Mouse (Mus musculus) splenic B cell, adult 2 months (primary cell): ENCODE results near the gene Efna5.

Experiments
- DNase-seq: peaks from one replicate; pipeline ENCODE4 v3.0.0-alpha.2; 2011; ENCODE audit warnings: low read depth, low spot score
- H3K27me3 ChIP-seq: 2 replicates; pipeline ENCODE4 v1.6.1; 2012; ENCODE audit warnings: mild to moderate bottlenecking, low read length, moderate library complexity, mixed read lengths; ENCODE audit not compliant: control insufficient read depth, poor library complexity, insufficient read depth, severe bottlenecking
- H3K36me3 ChIP-seq: 2 replicates; pipeline ENCODE4 v1.6.1; 2012; ENCODE audit warnings: mild to moderate bottlenecking, low read length, moderate library complexity, mixed read lengths; ENCODE audit not compliant: control insufficient read depth, poor library complexity, insufficient read depth, severe bottlenecking

The Efna5 gene

DNA sequence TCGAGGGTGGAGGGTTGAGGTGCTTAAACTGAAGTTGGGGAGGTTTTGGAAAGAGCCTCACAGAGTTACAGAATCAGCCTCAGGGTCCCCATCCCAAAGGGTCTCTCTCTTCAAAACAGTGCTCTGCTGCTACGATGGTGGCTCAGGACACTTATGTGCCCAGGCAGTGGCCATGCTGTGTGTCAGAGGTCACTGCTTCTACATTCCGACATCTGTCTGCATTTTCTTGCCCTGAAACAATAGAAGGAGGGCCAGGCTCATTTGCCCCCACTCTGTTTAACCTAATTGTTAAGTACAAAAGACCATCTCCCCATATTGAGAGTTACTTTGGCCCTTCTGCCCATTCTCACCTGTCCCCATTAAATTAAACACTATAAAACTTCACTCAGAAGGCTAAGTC lies 9.2 kb downstream of the Efna5 start:
- H3K36me3 ChIP-seq, result no peaks in the 10 kb centered on the region
- H3K27me3 ChIP-seq, result no peaks in the 10 kb centered on the region; the same call in 1 of the 2 replicates
- no peak for DNase-seq

DNA sequence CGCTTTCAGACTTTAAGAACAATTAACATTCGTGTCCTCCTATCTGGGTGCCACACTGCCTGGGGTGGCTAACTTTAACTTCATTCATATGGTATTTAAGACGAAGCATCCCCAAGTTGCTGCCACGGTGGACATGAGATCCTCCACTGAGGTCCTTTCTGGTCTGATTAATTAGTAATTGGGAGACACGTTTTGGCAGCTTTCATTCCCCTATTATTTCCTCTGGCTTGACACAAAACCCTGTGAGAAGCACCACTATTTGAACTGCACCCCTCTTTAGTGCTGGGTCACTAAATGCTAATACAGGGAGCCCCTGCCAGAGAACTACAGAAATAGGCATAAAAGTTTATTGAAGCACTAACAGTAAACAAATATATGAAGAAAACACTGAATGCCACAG lies 9.9 kb downstream of the Efna5 start:
- Histone ChIP-seq H3K27me3 (no peaks in the 10 kb centered on the region; the same call in 1 of the 2 replicates), H3K36me3 (no peaks in the 10 kb centered on the region)
- no peak for DNase-seq

DNA sequence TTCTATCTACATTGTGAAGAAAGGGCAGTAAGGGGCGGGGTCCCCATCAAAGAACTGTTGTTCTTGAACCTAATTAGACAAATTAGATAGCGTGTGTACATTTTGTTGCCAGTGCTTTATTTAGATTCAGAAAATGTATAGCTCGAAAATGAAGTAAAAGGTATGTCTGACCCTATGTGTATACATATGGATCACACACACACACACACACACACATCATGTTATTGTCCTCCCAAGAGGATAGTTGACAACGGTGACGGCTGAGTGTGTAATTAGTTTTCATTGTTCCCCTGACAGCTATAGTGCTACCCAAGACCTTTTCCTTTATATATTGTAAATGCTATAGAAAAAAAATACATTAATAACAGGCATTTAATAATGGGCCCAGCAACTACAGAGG lies 10.7 kb downstream of the Efna5 start:
- DNase-seq, result no peak
- H3K27me3 ChIP-seq, result no peaks in the 10 kb centered on the region; the same call in 1 of the 2 replicates
- no peaks in the 10 kb centered on the region for H3K36me3 ChIP-seq

DNA sequence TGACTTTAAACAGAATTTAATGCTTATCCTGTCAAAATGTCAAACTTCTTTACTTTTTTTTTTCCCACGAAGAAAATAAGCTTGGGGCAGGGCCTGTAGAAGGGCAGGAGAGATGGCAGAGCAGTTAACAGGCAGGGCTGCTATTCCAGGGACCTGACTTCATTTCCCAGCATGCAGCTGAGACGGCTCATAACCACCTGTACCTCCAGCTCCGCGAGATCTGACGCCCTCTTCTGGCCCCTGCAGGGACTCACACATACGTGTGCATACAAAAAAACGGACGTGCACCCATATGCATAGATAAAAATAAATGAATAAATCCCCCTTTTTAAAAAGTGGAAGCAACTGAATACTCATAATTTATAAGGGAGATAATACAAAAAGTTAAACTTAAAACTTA lies 16.2 kb downstream of the Efna5 start:
- H3K27me3 ChIP-seq, result no peaks in the 10 kb centered on the region
- H3K36me3 ChIP-seq, result no peaks in the 10 kb centered on the region
- no peak for DNase-seq

DNA sequence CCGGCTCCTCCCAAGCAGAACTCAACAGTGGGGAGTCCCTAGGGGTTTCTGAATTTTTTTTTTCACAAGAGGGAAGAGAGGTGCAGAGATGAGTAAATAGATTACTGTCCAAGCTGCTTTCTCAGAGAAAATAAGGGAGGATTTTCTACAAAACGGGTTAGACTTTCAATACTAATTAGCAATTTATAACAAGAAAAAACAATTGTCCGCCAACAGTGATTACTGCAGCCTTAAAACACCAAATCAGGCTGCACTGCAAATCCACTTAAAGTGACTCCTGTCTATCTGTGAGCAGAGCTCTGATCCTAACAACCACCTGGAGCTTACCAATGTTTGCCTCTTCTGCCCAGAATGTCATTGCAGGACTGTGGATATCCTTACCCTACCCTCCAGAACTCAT lies 18.1 kb downstream of the Efna5 start:
- no peaks in the 10 kb centered on the region for H3K36me3 ChIP-seq
- DNase-seq, result peak; percentile 25
- H3K27me3 ChIP-seq, result no peaks in the 10 kb centered on the region

DNA sequence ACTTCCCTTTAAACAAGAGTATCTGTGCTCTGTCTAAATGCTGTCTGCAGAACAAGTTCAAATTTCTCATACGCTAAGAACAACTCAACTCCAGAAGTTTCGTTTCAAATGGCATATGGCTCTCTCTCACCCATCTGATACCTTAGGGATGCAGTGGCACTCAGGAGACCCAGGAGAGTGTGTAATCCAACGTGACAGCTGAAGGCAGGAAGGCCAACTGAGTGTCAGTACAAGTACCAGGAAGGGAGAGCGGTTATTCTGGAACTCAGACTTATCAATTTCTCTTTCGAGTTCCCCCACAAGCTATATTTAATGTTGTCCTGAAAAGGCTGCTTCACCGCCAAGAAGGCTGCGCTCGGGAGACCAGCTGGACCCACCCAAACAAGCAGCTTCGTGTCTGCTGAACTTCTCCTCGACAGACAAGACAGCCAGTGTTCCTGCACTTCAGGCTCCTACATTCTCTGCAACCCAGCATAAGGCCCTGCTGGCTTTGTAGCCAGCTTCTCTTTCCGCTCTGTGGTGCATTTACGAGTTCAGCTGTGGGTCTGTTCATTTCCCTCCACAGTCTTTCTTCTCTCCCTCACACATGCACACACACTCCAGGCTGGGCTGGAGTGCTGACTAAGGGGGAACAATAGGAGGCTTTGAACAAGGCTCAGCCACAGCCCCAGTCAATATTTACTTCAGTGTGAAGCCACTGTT lies 18.7 kb downstream of the Efna5 start:
- Histone ChIP-seq H3K36me3 (no peaks in the 10 kb centered on the region), H3K27me3 (no peaks in the 10 kb centered on the region)
- DNase-seq, result peak; percentile 1

DNA sequence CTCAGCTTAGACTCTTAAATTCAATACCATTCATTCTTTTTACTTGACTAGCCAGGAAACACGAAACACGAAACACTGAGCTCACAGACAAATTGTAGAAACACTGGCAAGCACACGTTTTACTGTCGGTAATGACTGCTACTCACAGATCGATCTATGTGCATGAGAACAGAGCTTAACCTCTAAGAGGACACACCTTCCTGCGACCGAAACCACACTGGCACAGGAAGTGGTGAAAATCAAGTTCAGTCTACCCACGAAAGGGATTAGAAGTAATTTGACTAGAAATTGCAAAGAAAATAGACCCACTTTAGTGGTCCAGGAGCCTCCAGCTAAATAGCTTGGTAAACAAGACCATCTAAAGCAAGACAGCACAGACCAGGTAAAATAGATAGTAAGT lies 23.8 kb downstream of the Efna5 start:
- Histone ChIP-seq H3K36me3 (no peaks in the 10 kb centered on the region), H3K27me3 (no peaks in the 10 kb centered on the region)
- DNase-seq, result peak; percentile 40

DNA sequence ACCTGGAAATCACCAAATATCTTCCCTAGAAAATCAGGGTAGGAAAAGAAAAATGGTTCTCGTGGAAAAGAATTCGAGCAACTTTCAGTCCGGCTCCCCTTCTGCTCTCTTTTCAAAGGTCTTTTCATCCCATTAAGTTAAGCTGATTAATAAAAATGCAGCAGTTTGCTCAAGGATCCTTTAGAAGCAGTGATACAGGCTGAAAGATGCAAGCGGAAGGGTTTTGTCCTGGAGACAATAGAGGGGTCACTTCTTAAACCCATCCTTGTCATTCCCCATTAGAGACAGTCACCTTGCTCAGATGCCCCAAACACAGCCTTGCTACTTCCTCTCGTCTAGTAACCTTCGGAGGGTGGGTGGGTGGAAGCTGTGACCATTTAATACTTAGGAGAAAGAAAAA lies 27.4 kb downstream of the Efna5 start:
- H3K36me3 ChIP-seq, result no peaks in the 10 kb centered on the region
- DNase-seq, result no peak

DNA sequence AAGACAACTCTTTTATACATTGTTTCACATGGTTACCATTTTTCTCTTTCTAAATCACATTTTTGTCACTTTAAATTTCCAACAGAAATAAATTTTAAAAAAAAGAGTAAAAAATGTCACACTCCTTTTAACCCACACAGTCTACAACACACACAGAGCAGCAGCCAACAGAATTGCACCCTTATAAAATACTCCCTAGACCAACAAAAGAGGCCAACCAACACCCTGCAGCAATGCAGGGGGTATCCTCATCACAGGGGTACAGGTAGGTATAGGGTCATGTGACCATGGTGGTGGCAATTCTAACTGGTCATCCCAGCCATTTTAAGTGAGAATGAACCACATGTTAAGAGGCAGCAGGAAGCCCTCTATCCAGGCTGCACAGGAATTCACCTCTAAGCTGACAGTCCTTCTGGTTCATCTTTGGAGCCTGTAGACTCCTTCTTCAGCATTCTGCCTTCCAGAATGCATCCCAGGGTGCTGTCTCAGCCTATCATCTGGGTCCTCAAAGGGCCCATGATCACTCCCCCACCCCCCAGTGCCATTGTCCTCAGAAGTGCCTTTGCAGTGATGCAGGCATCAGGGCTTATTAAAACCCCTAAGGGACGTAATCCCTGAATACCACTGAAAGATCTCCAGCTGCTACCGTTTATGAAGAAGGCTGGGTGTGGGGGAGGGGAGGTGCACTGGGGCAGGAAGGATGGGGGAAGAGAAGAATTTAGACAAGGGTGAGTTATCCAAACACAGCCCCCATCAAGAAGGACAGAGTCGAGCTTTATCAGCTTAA lies 28.1 kb downstream of the Efna5 start:
- no peaks in the 10 kb centered on the region for H3K36me3 ChIP-seq
- no peak for DNase-seq
- H3K27me3 ChIP-seq, result no peaks in the 10 kb centered on the region

More for the DNA sequence above, 27.4 kb downstream of the Efna5 start:
- H3K27me3 ChIP-seq, result no peaks in the 10 kb centered on the region

DNA sequence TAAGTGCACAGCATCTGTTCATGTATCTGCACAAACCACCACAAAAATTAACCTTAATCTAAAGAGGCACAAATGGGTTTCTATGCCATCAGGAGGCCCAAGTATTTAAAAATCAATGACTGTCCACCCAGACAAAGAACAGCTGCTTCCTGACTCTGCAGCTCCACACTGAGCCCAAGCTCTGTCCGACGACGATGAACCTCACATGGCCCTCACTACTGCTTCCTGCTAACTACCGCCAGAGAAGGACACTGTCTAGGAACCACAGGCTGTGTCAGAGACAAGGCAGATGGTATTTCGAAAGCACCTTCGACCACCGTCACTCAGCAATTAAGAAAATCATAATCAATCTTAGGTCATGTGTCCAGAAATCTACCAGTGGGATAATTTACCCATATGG lies 29.8 kb downstream of the Efna5 start:
- no peak for DNase-seq
- H3K27me3 ChIP-seq, result no peaks in the 10 kb centered on the region
- H3K36me3 ChIP-seq, result no peaks in the 10 kb centered on the region

DNA sequence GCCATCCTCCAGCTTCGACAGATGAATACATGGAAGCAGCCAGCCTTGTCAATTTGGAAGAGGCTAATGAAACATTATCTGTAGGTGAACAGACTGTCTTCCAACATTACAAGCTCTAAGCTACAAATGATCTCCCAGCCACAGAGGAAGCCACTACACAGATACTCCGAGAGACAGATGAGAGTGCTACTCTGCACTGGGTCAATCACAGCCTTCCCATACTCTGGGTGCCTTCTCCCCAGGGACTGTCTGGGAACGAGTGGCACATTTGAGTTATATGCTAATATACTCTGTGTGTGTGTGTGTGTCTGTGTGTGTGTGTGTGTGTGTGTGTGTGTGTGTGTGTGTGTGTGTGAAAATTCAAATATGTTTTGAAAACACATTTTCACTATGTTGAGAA lies 30.5 kb downstream of the Efna5 start:
- no peaks in the 10 kb centered on the region for H3K36me3 ChIP-seq
- H3K27me3 ChIP-seq, result no peaks in the 10 kb centered on the region
- DNase-seq, result no peak

DNA sequence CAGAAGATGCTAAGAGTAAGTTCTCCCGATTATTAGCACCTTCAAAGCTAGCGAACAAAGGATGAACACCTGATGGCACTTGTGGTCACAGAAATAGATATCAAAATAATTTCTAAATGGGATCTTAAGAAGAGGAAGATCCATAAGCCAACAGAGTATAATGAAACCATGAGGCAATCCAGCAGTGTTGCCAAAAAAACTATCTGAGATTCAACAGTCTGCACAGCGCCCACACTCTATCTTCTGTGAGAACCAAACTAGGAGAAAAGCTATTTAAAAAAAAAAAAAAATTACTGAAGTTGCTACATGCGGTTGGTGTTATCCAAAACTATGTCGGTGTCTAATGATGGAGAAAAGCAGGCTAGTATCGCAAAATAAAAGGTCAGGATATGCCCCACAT lies 31.4 kb downstream of the Efna5 start:
- Histone ChIP-seq H3K27me3 (no peaks in the 10 kb centered on the region), H3K36me3 (no peaks in the 10 kb centered on the region)
- DNase-seq, result no peak

DNA sequence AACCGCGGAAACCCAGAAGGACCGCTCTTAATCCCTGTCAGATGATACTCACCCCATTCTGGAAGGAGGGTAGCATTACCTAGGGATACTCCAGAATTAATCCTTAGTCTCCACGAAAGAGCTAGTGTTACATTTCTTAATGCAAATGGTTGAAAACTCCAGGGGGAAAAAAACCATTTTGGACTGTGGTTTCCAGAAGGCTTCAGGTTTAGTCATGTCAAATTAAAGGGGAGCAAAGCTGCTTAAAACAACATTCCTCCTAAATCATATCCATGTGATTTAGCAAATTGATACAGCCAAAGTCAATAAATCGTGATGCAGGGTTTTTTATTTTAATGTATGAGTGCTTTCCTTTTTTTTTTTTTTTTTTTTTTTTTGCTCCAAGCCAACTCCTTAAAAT lies 35.5 kb downstream of the Efna5 start:
- DNase-seq, result no peak
- H3K27me3 ChIP-seq, result no peaks in the 10 kb centered on the region
- H3K36me3 ChIP-seq, result no peaks in the 10 kb centered on the region

DNA sequence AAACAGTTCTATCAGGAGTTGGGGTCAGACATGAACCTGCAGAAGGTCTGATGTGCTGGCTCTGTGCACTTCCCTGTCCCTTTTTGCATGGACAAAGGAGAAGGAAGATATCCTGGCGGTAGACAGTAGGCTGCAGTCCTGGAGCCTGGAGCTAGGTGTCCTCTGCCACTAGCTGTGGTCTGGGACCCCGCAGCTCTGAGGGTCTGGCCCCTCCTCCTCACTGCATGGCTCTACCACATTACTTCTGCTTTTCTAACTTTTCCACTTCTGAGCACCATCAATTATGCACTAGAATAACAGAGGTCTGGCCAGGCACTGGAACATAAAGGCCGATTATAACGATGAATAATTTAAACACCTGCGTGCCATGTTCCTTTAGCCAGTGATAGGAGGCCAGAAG lies 36.8 kb downstream of the Efna5 start:
- peak; percentile 26 for DNase-seq
- Histone ChIP-seq H3K36me3 (no peaks in the 10 kb centered on the region), H3K27me3 (no peaks in the 10 kb centered on the region)

DNA sequence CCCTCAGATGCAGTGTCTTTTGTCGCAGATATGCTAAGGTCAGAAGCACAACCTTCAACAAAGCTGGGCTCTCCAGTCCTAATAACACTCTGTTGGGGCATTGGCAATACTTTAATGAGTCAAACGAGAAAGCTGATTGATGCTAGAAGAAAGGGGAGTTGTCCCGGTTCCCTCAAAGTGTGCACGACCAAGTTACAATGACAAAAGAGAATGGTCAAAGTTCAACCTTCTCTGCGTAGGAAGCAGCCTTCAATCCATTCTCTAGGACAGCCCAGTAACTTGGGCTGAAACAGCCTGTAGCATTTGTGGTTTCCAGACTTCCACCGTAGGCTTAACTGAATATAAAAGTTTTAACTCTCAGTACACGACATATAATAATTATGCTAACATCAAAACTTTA lies 43.8 kb downstream of the Efna5 start:
- DNase-seq, result no peak
- Histone ChIP-seq H3K27me3 (no peaks in the 10 kb centered on the region), H3K36me3 (no peaks in the 10 kb centered on the region)
